Mouse (Mus musculus) WW6 (cell line): ENCODE data around the gene Frmd4a.

ENCODE experiments used
- DNase-seq: peaks from one replicate; pipeline ENCODE4 v3.0.0-alpha.2; 2013; ENCODE audit warnings: low read depth, low spot score

Gene Frmd4a

GRCm38 (mm10) chr2:4391091-4391490 lies 373.6 kb downstream of the Frmd4a start:
- DNase-seq: no peak

- no peak for DNase-seq
Measured at GRCm38 (mm10) chr2:4391678-4392085, 374.2 kb downstream of the Frmd4a start.

DNA sequence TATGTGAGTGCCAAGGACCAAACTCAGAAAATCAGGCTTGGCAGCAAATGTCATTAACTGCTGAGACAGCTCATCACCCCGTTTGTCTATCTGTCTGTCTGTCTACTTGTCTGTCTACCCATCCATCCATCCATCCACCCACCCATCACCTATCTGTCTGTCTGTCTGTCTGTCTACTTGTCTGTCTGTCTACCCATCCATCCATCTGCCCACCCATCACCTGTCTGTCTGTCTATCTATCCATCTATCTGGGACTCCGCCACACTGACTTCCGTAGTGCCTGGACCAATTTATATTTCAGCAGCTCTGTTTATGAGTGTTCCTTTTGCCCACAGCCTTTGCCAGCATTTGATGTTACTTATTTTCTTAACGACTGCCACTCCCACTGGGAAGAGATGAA lies 375.5 kb downstream of the Frmd4a start:
- DNase-seq: no peak

GRCm38 (mm10) chr2:4394641-4395040 lies 377.1 kb downstream of the Frmd4a start:
- no peak for DNase-seq

DNA sequence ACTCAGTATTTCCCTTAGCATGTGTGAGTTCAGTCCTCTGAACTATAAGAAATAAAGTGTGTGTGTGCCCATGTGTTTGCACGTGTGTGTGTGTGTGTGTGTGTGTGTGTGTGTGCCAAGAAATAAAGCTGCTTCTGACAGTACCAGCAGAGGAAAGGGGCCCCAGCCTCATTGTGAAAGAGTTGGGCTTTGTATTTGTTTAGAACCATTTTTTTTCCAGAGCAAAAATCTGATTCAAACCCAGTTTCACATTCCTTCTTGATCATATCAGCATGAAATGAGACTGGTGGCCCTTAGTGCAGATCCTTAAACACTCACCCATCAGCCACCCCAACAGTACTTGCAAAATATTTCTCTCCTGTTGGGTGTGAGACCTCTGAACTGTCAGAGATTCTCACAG lies 382.2 kb downstream of the Frmd4a start:
- DNase-seq: no peak

- no peak for DNase-seq
Measured at GRCm38 (mm10) chr2:4400771-4401596, 383.5 kb downstream of the Frmd4a start.

DNA sequence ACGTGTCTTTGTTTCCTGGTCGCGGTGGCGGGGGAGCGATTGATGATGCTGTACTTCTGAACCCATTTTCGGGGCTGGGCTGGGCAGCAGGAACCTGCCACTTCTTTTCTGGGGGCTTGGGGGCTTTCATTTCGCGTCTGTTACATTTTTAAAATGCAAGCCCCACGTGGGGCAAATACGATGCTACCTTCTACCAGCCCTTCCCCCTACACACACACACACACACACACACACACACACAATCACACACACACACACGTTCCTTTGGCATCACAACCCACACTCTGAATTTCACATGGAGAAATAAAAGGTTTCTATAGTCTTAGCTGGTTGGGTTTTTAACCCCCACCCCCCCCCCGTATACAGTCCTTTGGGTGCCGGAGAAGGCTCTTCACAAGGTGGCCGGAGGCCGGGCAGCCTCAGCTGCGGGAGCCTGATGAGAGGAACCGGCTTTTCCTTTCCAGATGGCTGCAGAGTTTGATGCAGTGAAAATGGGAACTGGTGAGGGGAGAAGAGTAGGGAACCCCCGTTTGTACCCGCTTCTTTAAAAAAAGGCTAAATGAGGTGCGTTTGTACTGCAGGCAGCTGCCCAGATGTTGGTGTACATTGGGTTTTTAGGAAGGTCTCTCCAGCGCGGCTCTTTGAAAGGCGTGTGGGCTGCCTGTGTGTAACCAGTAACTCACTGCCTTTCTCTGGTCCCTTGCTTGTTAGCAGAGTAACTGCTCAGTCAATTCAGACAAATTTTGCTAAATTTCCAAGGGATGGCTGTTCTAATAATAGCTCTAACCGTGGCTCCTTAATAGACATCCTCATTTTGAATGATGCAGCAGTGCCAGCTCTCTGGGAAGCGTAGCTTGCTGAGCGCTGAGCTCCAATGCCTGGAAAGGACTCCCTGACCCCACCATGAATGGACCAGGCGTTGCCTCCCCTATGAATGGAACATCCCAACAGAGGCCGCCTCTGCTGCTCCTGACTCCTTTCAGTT lies 384.4 kb downstream of the Frmd4a start:
- no peak for DNase-seq

DNA sequence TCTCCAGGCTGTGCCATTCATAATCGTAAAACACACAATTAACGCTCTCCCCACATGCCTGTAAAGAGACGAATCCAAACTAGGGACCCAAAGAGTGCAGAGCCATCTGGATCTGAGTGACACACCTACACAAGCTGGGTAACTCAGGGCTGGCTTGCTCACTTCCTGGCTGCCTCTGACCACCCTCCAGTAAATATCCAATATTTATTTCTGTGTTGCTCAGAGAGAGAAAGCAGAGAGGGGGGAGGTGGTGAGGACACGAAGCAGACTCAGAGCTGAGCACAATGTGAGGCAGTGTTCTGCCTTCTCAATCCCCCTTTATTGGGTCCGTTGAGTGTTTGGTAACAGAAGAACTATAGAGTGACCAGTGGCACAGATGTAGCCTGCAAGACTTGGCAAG lies 389.5 kb downstream of the Frmd4a start:
- DNase-seq: no peak

- DNase-seq: no peak
Measured at GRCm38 (mm10) chr2:4409810-4410433, 392.4 kb downstream of the Frmd4a start.

- no peak for DNase-seq
Measured at GRCm38 (mm10) chr2:4412870-4413595, 395.5 kb downstream of the Frmd4a start.

DNA sequence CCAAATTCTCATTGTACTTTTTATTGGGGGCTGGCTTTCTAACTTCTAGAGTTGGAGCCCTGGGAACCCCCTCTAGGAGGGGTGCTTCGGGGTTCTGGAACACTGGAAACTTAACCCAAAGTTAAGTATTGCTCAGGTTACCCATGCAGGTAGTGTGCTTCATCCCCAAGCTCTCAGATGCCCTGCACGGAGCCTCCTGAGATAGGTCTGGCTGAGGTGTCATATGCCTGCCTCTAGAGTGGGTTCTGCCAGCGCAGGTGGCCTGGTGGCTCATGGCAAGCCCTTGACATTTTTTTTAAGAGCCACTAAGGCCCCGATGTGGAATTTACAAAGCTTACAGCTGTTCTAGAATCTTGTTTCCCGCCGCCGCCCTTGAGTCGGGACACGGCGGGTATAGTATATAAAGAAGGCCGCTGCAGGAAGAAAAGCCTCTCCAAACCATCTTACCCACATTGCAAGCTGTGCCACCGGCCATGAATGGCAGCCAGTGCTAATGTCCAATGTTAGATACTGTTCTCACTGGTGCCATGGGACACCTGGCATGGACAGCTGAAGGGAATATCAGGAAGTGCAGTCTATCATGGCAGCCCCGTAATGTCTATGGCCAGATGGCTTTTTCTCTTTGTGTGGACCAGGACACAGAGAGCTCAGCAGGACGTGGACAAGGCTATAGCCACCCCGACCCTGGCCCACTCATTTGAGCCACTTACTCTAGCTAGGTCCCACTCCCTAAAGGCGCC lies 396.2 kb downstream of the Frmd4a start:
- no peak for DNase-seq

GRCm38 (mm10) chr2:4420679-4421312 lies 403.3 kb downstream of the Frmd4a start:
- DNase-seq: no peak

DNA sequence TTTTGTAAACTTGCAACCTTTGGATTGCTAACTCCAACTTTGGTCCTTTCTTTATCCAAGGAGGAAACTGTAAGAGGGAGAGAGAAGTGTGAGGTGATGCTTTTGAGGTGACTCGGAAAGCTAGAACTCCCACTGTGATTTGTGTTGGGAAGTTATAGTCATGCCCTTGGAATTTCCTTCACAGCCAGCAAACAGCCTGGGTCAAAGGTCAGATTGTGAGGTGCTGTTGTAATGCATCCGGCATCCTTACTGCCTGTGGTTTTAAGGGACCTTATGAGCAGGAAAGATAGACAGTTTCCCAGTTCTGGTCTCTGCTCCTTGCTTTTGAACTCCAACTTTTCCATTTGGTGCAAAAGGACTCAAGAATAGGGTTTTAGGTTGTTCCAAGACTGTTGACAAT lies 404.2 kb downstream of the Frmd4a start:
- no peak for DNase-seq

- DNase-seq: no peak
Measured at GRCm38 (mm10) chr2:4423896-4424295, 406.4 kb downstream of the Frmd4a start.

GRCm38 (mm10) chr2:4428407-4428855 lies 410.9 kb downstream of the Frmd4a start:
- no peak for DNase-seq

GRCm38 (mm10) chr2:4433119-4433518 lies 415.6 kb downstream of the Frmd4a start:
- no peak for DNase-seq

DNA sequence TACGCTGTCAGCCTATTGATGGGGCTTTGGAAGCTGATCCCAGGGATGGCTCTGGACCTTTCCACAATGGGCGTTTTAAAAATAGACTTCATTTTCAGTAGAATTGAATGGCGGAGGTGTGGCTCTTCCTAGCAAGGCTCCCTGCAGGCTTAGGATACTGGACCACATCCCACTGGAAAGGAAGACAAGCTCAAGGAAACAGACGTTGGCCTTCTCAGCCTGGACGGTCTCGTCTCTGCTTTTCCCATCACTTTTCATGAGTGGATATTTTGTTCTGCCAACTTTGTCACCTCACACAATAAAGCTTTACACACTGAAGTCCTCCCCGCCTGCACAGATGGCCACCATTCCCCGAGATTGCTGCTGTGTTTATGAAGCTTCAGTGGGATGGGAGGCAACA lies 417.5 kb downstream of the Frmd4a start:
- DNase-seq: no peak

DNA sequence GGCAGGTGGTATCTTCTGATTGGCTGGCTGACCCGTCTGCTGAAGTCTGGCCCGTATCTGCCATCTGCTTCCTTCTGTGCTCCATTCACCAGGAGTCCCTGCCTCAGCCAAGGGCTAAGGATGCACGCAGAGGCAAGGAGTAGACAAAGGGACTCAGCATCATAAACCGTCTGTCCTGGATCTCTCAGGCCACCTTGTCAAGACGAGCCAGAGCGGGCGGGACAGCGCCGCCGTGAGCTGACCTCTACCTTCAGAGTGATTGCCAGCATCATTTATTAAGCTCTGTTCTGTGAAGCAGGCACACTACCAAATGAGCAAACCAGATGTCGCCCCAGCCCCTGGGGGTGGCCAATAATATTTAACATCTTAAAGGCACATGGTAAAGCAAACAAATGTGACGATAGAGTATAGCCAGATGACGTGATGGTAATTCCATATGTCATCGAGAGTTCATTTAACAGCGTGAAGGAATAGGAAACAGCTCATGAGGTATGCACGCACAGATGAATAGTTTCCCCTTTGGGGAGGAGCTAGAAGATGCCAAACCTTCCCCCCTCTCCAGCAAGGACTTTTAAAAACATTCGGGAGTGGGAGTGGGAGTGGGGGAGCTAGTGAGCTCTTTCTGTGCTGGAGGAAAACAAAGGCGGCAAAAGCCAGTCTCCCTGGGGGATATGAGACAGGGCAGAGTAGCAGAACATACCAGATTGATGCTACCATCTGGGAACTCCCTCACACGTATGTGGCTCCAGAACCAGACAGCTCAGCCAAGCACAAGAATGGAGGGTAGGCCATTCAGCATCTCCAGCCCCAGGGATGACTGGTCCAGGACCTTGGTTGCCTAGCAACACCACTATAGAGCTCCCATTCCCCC lies 419.1 kb downstream of the Frmd4a start:
- DNase-seq: no peak

DNA sequence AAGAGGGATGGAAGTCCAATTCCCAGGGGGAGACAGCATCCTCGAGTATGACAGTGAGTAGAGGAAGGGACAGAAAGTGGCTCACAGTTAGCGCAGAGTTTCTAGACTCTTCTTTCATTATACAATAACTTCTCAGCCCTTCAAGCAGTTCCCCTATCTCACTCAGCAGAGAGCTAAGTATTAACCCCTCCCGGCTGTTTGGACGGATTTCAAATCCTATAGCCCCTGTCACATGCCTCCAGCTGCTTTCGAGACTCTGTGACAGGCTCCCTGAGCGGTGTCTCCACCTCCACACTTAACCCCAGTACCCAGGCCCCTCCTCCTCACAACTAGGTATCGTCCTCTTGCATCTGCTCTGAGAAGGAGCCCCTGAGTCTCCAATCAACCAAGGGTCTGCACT lies 421.2 kb downstream of the Frmd4a start:
- no peak for DNase-seq
